Comparison of ENCODE assay signal across 13 mouse cellular contexts in the genomic region with DNA sequence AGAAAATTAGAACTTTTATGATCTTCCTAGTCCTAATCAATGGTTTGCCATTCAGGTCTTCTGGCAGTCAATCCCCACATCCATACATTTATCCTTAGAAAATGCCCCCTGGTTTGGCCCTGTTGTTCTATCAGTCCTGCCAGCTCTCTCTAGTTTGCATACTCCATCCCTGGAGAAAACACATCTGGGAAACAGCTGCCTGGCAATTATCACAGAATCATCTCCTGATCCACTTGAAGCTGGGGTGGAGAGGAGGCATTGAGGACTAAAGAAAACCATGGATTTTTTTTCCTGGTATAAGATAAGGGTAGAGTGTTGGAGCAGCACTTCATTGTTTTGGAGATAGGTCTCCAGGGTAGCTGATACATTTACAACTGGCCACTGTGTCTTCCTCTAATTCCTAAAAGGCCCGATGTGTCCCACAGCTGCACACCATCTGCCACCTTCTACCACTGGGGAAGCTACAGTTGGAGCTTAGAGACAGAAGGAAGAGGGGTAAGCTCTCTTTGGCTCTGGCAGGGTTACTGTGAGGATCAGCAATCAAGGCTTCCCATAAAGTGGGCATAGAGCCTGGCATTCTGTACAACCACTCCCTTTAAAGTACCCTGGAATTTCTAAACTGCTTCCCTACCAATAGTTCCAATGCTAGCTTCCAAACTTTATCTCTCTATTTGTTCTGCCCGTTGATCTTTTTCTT. TPM values are rescaled to one million over a fixed set of nuclear protein-coding genes. Genes with fewer than 3 reads are reported as not detected.
DNase-seq lines count a peak whose midpoint lies in the region; ATAC-seq and TF ChIP-seq lines count a peak whose summit lies in the region.
"Had no signal": no experiment of that assay in that cellular context is flagged by ENCODE, and none has a peak within 500 bp of the region (broad histone marks: within the 10 kb centered on the region; RNA-seq: fewer than 3 reads in every experiment).

No protein-coding gene starts in this region.

- H3ac ChIP-seq in myocyte (ENCODE audit: control insufficient read depth, insufficient read length) = no peak overlapping the region

- no peak overlapping the region for H3K4me3 ChIP-seq in heart, embryonic 10.5 days
- no peak overlapping the region for H3K4me3 ChIP-seq in heart, embryonic 11.5 days (ENCODE audit: low read depth, low read length)
- H3K4me3 ChIP-seq in lung, embryonic 14.5 days (ENCODE audit: low read depth, low read length) = no peak overlapping the region
- no peak overlapping the region for H3K4me3 ChIP-seq in embryonic facial prominence, embryonic 13.5 days
- no peak overlapping the region for H3K4me3 ChIP-seq in myocyte

- no peak for TF ChIP-seq POLR2A in myocyte (IDR thresholded peaks at IDR 0.05; ENCODE audit: insufficient read length, low read depth)

- H3K36me3 ChIP-seq in heart, embryonic 10.5 days = no peaks in the 10 kb centered on the region
- H3K36me3 ChIP-seq in heart, embryonic 11.5 days (ENCODE audit: control insufficient read depth, insufficient read depth, low read length) = no peaks in the 10 kb centered on the region
- H3K36me3 ChIP-seq in lung, embryonic 14.5 days (ENCODE audit: insufficient read depth) = no peaks in the 10 kb centered on the region
- no peaks in the 10 kb centered on the region for H3K36me3 ChIP-seq in embryonic facial prominence, embryonic 13.5 days
- H3K36me3 ChIP-seq in myocyte (ENCODE audit: control insufficient read depth, insufficient read depth) = no peaks in the 10 kb centered on the region

- 0 out of 2 replicates have a peak overlapping the region, but pooled peaks have one; percentile 22 for H3K27ac ChIP-seq in heart, embryonic 10.5 days
- H3K27ac ChIP-seq in heart, embryonic 11.5 days (ENCODE audit: low read depth, low read length) = no peak overlapping the region
- peak overlapping the region; percentile 19; the same call in 1 of the 2 replicates for H3K27ac ChIP-seq in lung, embryonic 14.5 days (ENCODE audit: low read depth)
- peak overlapping the region; percentile 62 for H3K27ac ChIP-seq in embryonic facial prominence, embryonic 13.5 days

- no peaks in the 10 kb centered on the region for H3K27me3 ChIP-seq in heart, embryonic 10.5 days (ENCODE audit: insufficient read depth, poor library complexity, severe bottlenecking)
- no peaks in the 10 kb centered on the region for H3K27me3 ChIP-seq in heart, embryonic 11.5 days (ENCODE audit: control insufficient read depth, insufficient read depth, low read length)
- H3K27me3 ChIP-seq in lung, embryonic 14.5 days (ENCODE audit: insufficient read depth, low read length) = no peaks in the 10 kb centered on the region
- no peaks in the 10 kb centered on the region for H3K27me3 ChIP-seq in embryonic facial prominence, embryonic 13.5 days
- no peaks in the 10 kb centered on the region for H3K27me3 ChIP-seq in myocyte (ENCODE audit: control insufficient read depth, insufficient read depth, insufficient read length)

- WGBS in heart, embryonic 10.5 days = 65% methylated on average over 2 of the region's 2 CpGs
- WGBS in heart, embryonic 11.5 days (ENCODE audit: insufficient replicate concordance) = 56% methylated on average over 2 of the region's 2 CpGs
- WGBS in lung, embryonic 14.5 days = 61% methylated on average over 2 of the region's 2 CpGs
- WGBS in embryonic facial prominence, embryonic 13.5 days = 38% methylated on average over 2 of the region's 2 CpGs

- no peaks in the 10 kb centered on the region for H3K79me2 ChIP-seq in myocyte (ENCODE audit: control insufficient read depth, insufficient read depth)

- DNase-seq in heart, embryonic 10.5 days (ENCODE audit: low spot score) = no peak
- no peak for DNase-seq in lung, embryonic 14.5 days
- no peak for DNase-seq in lung, postnatal 10 days
- DNase-seq in adrenal gland, adult 18-20 months (ENCODE audit: low spot score in 2 of 2) = no peak
- DNase-seq: cerebellum, adult 2 months; kidney, postnatal 10 days; liver, postnatal 0 days; right cerebral cortex, postnatal 25 days had no signal

- H3K9me3 ChIP-seq in heart, embryonic 10.5 days = no peaks in the 10 kb centered on the region
- no peaks in the 10 kb centered on the region for H3K9me3 ChIP-seq in heart, embryonic 11.5 days (replicated peaks; ENCODE audit: control insufficient read depth, low read length)
- H3K9me3 ChIP-seq in lung, embryonic 14.5 days (ENCODE audit: low read depth, low read length) = no peaks in the 10 kb centered on the region
- no peaks in the 10 kb centered on the region for H3K9me3 ChIP-seq in embryonic facial prominence, embryonic 13.5 days

- H3K4me2 ChIP-seq in heart, embryonic 11.5 days = no peak overlapping the region
- no peak overlapping the region for H3K4me2 ChIP-seq in lung, embryonic 14.5 days
- no peak overlapping the region for H3K4me2 ChIP-seq in embryonic facial prominence, embryonic 13.5 days
- peak overlapping the region; percentile 12 for H3K4me2 ChIP-seq in myocyte (ENCODE audit: low read depth)
- H3K4me2 ChIP-seq: midbrain, embryonic 11.5 days had no signal

- peaks cover 35% of the 10 kb centered on the region for H3K4me1 ChIP-seq in heart, embryonic 10.5 days
- H3K4me1 ChIP-seq in heart, embryonic 11.5 days (ENCODE audit: control insufficient read depth, insufficient read depth, low read length) = peaks cover 18% of the 10 kb centered on the region
- H3K4me1 ChIP-seq in lung, embryonic 14.5 days (ENCODE audit: insufficient read depth) = peaks cover 16% of the 10 kb centered on the region; the same call in 1 of the 2 replicates
- peaks cover 24% of the 10 kb centered on the region for H3K4me1 ChIP-seq in embryonic facial prominence, embryonic 13.5 days

- TF ChIP-seq CTCF in lung, embryonic 14.5 days (IDR thresholded peaks at IDR 0.05; ENCODE audit: low read depth) = no peak

- ATAC-seq in heart, embryonic 11.5 days (replicated peaks; ENCODE audit: insufficient number of reproducible peaks, low FRiP score, low TSS enrichment) = no peak
- no peak for ATAC-seq in lung, embryonic 14.5 days (ENCODE audit: insufficient read depth)
- no peak for ATAC-seq in embryonic facial prominence, embryonic 13.5 days (ENCODE audit: insufficient number of reproducible peaks, insufficient read depth, low FRiP score, low TSS enrichment, low read depth)
- ATAC-seq in CD4-positive, CD25-positive, alpha-beta regulatory T cell, adult 4 months = no peak
- ATAC-seq: liver, postnatal 0 days had no signal

- no peak overlapping the region for H3K9ac ChIP-seq in heart, embryonic 11.5 days (ENCODE audit: low read depth, low read length)
- no peak overlapping the region for H3K9ac ChIP-seq in lung, embryonic 14.5 days
- H3K9ac ChIP-seq in embryonic facial prominence, embryonic 13.5 days = no peak overlapping the region
- H3K9ac ChIP-seq: liver, postnatal 0 days had no signal

TF ChIP-seq in myocyte, 11 proteins besides CTCF, POLR2A, EP300 and RAD21:
- TF ChIP-seq TCF12 (IDR thresholded peaks at IDR 0.05; ENCODE audit: insufficient read depth, poor library complexity, severe bottlenecking) (no peak), MYOG (IDR thresholded peaks at IDR 0.05; ENCODE audit: control insufficient read depth in 1 of 3, insufficient read depth in 1 of 3, insufficient read length in 2 of 3, low read depth in 2 of 3) (no peak), SRF (IDR thresholded peaks at IDR 0.05; ENCODE audit: control insufficient read depth, insufficient read length, low read depth) (no peak), MYOD1 (IDR thresholded peaks at IDR 0.05; ENCODE audit: control insufficient read depth in 1 of 3, insufficient read length in 2 of 3, low read depth in 2 of 3) (no peak), CEBPB (IDR thresholded peaks at IDR 0.05; ENCODE audit: insufficient read depth, poor library complexity, severe bottlenecking) (no peak), REST (IDR thresholded peaks at IDR 0.05; ENCODE audit: insufficient read depth, insufficient read length) (no peak), POLR2AphosphoS2 (IDR thresholded peaks at IDR 0.05; ENCODE audit: insufficient read length, low read depth) (no peak), E2F4 (IDR thresholded peaks at IDR 0.05; ENCODE audit: insufficient read depth) (no peak), MAX (IDR thresholded peaks at IDR 0.05; ENCODE audit: low read depth) (no peak), USF1 (IDR thresholded peaks at IDR 0.05; ENCODE audit: low read depth) (no peak), TCF3 (IDR thresholded peaks at IDR 0.05; ENCODE audit: insufficient read length, low read depth) (no peak)

RNA-seq across cellular contexts. Expression of a gene that starts 9.2 kb away (rescaled TPM):
- polyA plus RNA-seq in heart, embryonic 10.5 days (2016; fragmentation: Nextera tagmentation; extraction: Ambion mirVana) = 59.9 and 62.6 TPM in 2 replicates
- polyA plus RNA-seq in heart, embryonic 11.5 days (2014; fragmentation: Nextera tagmentation; extraction: Ambion mirVana) = 70.4 and 85.1 TPM in 2 replicates
- 164 and 165 TPM in 2 replicates for polyA plus RNA-seq in lung, embryonic 14.5 days (2014; fragmentation: Nextera tagmentation; extraction: Ambion mirVana)
- polyA plus RNA-seq in embryonic facial prominence, embryonic 13.5 days (2015; fragmentation: Nextera tagmentation; extraction: Ambion mirVana) = 60.5 and 62.9 TPM in 2 replicates
- 19.0 TPM for polyA plus RNA-seq in myocyte (2012; fragmentation: generic; extraction: Trizol)
- polyA plus RNA-seq in CD4-positive, CD25-positive, alpha-beta regulatory T cell, adult 4 months (2017; shearing (Covaris generic)) = under 1 TPM in 1 of 2 experiments, not detected in 1; 0.48 TPM
- total RNA-seq in adrenal gland, adult 18-20 months (2021) = 10 to 100 TPM; 30.9 to 52.3 TPM

Comparison
In these comparisons a context has a peak if more than half of its experiments do, and no peak if none do; other contexts are left out.
1. RNA of a gene that starts 9.2 kb away (polyA plus RNA-seq): 164 to 165 TPM in lung, embryonic 14.5 days, 70.4 to 85.1 TPM in heart, embryonic 11.5 days, 60.5 to 62.9 TPM in embryonic facial prominence, embryonic 13.5 days, 59.9 to 62.6 TPM in heart, embryonic 10.5 days and 19.0 TPM in myocyte (single experiment); 0.48 TPM in CD4-positive, CD25-positive, alpha-beta regulatory T cell, adult 4 months; every median in the first group is over 10 times any median in the second.